Mouse (Mus musculus) brain, embryonic 14.5 days (tissue): ENCODE results near the gene Usp43.

Experiments
- CTCF ChIP-seq: fragments of 200-500 bp; IDR thresholded peaks from 2 replicates; pipeline ENCODE4 v1.5.1; 2012; ENCODE audit warnings: inconsistent platforms, mild to moderate bottlenecking, moderate library complexity, borderline replicate concordance; ENCODE audit not compliant: insufficient read depth, insufficient read length; ENCODE audit errors: extremely low read depth
- POLR2A ChIP-seq: fragments of 200-500 bp; IDR thresholded peaks from 2 replicates; pipeline ENCODE4 v1.6.1; 2012; ENCODE audit warnings: mild to moderate bottlenecking, inconsistent platforms, borderline replicate concordance; ENCODE audit not compliant: poor library complexity, insufficient read depth, insufficient read length, severe bottlenecking; ENCODE audit errors: extremely low read depth

DNA sequence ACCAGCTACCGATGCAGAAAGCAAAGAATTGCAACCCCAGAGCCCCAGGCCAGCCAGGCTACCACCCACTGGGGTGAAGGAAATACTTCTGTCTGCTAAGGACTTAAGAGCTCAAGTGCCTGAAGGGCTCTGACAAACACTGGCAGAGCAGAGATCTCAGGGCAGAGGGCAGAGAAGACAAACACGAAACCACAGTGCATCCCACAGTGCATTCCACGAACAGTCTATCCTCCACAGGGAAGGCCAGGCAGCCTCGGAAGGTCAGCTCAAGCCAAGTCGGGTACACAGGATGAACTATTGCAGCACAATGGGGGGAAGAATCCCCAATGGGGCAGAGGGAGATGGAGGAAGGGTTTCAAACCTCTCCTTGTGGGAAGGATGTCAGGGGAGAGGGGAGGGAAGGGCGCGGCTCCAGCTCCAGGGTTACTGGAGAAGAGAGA, 60.5 kb downstream of the Usp43 start:
- TF ChIP-seq CTCF: no peak
- no peak for TF ChIP-seq POLR2A
